Mouse (Mus musculus) heart, postnatal 0 days (tissue): ENCODE data around the gene Syt6. TPM values are rescaled to one million over a fixed set of nuclear protein-coding genes. Genes with fewer than 3 reads are reported as not detected.

Experiments
- ATAC-seq: fragments of 200-750 bp; cut with Nextera tagmentation; 2 replicates; pipeline ENCODE4 v1.8.0; 2017; ENCODE audit warnings: low read depth, moderate number of reproducible peaks, moderate library complexity; ENCODE audit not compliant: insufficient read depth
- DNase-seq: peaks from one replicate; pipeline ENCODE4 v3.0.0-alpha.2; 2016; ENCODE audit warnings: low spot score
- H3K27ac ChIP-seq: fragments of 300-500 bp; sonication (generic); 2 replicates; pipeline ENCODE4 v1.5.1; 2014; ENCODE audit warnings: low read depth, mild to moderate bottlenecking
- H3K27me3 ChIP-seq: fragments of 300-500 bp; sonication (generic); 2 replicates; pipeline ENCODE4 v1.6.1; 2014; ENCODE audit warnings: low read length, mixed read lengths; ENCODE audit not compliant: control insufficient read depth, insufficient read depth
- H3K36me3 ChIP-seq: fragments of 300-500 bp; sonication (generic); replicated peaks from 2 replicates; pipeline ENCODE4 v1.6.1; 2014; ENCODE audit warnings: low read length, mixed read lengths; ENCODE audit not compliant: control insufficient read depth, insufficient read depth
- H3K4me1 ChIP-seq: fragments of 300-500 bp; sonication (generic); 2 replicates; pipeline ENCODE4 v1.6.1; 2014; ENCODE audit warnings: antibody characterized with exemption; ENCODE audit not compliant: control insufficient read depth, insufficient read depth
- H3K4me2 ChIP-seq: fragments of 300-500 bp; sonication (generic); 2 replicates; pipeline ENCODE4 v1.6.1; 2014; ENCODE audit warnings: low read depth, mild to moderate bottlenecking, low read length, moderate library complexity
- H3K4me3 ChIP-seq: fragments of 300-500 bp; sonication (generic); 2 replicates; pipeline ENCODE4 v1.5.1; 2014; ENCODE audit warnings: low read depth, low read length
- H3K9ac ChIP-seq: fragments of 300-500 bp; sonication (generic); replicated peaks from 2 replicates; pipeline ENCODE4 v1.6.1; 2014; ENCODE audit warnings: low read depth, low read length, mixed read lengths
- H3K9me3 ChIP-seq: fragments of 300-500 bp; sonication (generic); replicated peaks from 2 replicates; pipeline ENCODE4 v1.6.1; 2016; ENCODE audit warnings: low read length; ENCODE audit not compliant: control insufficient read depth
- CTCF ChIP-seq: IDR thresholded peaks from 2 replicates; pipeline ENCODE4 v1.5.1; 2016; ENCODE audit warnings: antibody characterized with exemption, control low read depth, low read depth
- EP300 ChIP-seq: IDR thresholded peaks from 2 replicates; pipeline ENCODE4 v1.6.1; 2016; ENCODE audit warnings: antibody characterized with exemption, low read depth
- WGBS: fragments of 180-500 bp; shearing (Covaris S2); extraction: QIAGEN DNeasy Blood & Tissue Kit; methylation state at CpG from one replicate; pipeline ENCODE4 v1.1.7; 2014; 5-methylcytosine and 5-hydroxymethylcytosine counted together
- polyA plus RNA-seq: library from polyadenylated mRNA; unstranded; fragments of >200 nt; fragmentation: Nextera tagmentation; extraction: Ambion mirVana; gene quantifications from 2 replicates; pipeline ENCODE4 v1.2.1, GENCODE M21; 2015
- total RNA-seq: library from RNA; depleted of rRNA; stranded (reverse); fragments of >200 nt; gene quantifications from 2 replicates; pipeline ENCODE4 v1.2.3, GENCODE M21; 2014; ENCODE audit warnings: low replicate concordance

Syt6 gene
- total and polyA plus RNA-seq, 2 experiments from 2014 or later = not detected

- ATAC-seq = no peak
- Histone ChIP-seq H3K4me2 (no peak overlapping the region), H3K27ac (no peak overlapping the region), H3K4me3 (no peak overlapping the region), H3K27me3 (no peaks in the 10 kb centered on the region), H3K9ac (no peak overlapping the region), H3K4me1 (0 out of 2 replicates have a peak, but pooled peaks cover 4% of the 10 kb centered on the region), H3K36me3 (no peaks in the 10 kb centered on the region), H3K9me3 (no peaks in the 10 kb centered on the region)
- 85% methylated on average over 6 of the region's 6 CpGs for WGBS
- TF ChIP-seq CTCF (no peak), EP300 (no peak)
- DNase-seq = no peak
Measured at GRCm38 (mm10) chr3:103649716-103650115, 74.7 kb downstream of the Syt6 start.

GRCm38 (mm10) chr3:103650406-103650805 lies 75.4 kb downstream of the Syt6 start:
- Histone ChIP-seq H3K36me3 (no peaks in the 10 kb centered on the region), H3K9me3 (no peaks in the 10 kb centered on the region), H3K4me2 (no peak overlapping the region), H3K4me3 (no peak overlapping the region), H3K27me3 (no peaks in the 10 kb centered on the region), H3K27ac (no peak overlapping the region), H3K4me1 (0 out of 2 replicates have a peak, but pooled peaks cover 4% of the 10 kb centered on the region), H3K9ac (no peak overlapping the region)
- TF ChIP-seq EP300 = no peak
- TF ChIP-seq CTCF = no peak
- ATAC-seq = no peak
- no peak for DNase-seq
- WGBS = 54% methylated on average over 1 of the region's 1 CpGs

GRCm38 (mm10) chr3:103660012-103660411 lies 85.0 kb downstream of the Syt6 start:
- no peaks in the 10 kb centered on the region for H3K27me3 ChIP-seq
- no peaks in the 10 kb centered on the region for H3K36me3 ChIP-seq
- no peaks in the 10 kb centered on the region for H3K9me3 ChIP-seq
- no peak for DNase-seq
- 0 out of 2 replicates have a peak, but pooled peaks cover 3% of the 10 kb centered on the region for H3K4me1 ChIP-seq
- no peak overlapping the region for H3K4me3 ChIP-seq
- no peak for TF ChIP-seq CTCF
- TF ChIP-seq EP300 = no peak
- no peak overlapping the region for H3K4me2 ChIP-seq
- ATAC-seq = no peak
- no peak overlapping the region for H3K9ac ChIP-seq
- no peak overlapping the region for H3K27ac ChIP-seq
- 5% methylated on average over 2 of the region's 2 CpGs for WGBS

- Histone ChIP-seq H3K36me3 (no peaks in the 10 kb centered on the region), H3K27me3 (no peaks in the 10 kb centered on the region), H3K9me3 (no peaks in the 10 kb centered on the region), H3K4me3 (no peak overlapping the region), H3K27ac (no peak overlapping the region), H3K4me1 (0 out of 2 replicates have a peak, but pooled peaks cover 3% of the 10 kb centered on the region), H3K4me2 (no peak overlapping the region), H3K9ac (no peak overlapping the region)
- TF ChIP-seq CTCF (no peak), EP300 (no peak)
- 76% methylated on average over 8 of the region's 8 CpGs for WGBS
- ATAC-seq (no peak), DNase-seq (no peak)
Measured at GRCm38 (mm10) chr3:103661714-103662113, 86.7 kb downstream of the Syt6 start.

- no peak for TF ChIP-seq EP300
- TF ChIP-seq CTCF = no peak
- DNase-seq (no peak), ATAC-seq (no peak)
- H3K27ac ChIP-seq = no peak overlapping the region
- 85% methylated on average over 3 of the region's 3 CpGs for WGBS
- H3K9ac ChIP-seq = no peak overlapping the region
- 0 out of 2 replicates have a peak, but pooled peaks cover 3% of the 10 kb centered on the region for H3K4me1 ChIP-seq
- H3K4me3 ChIP-seq = no peak overlapping the region
- H3K27me3 ChIP-seq = no peaks in the 10 kb centered on the region
- H3K4me2 ChIP-seq = no peak overlapping the region
- H3K36me3 ChIP-seq = no peaks in the 10 kb centered on the region
- no peaks in the 10 kb centered on the region for H3K9me3 ChIP-seq
Measured at GRCm38 (mm10) chr3:103663385-103663784, 88.4 kb downstream of the Syt6 start.

- Histone ChIP-seq H3K9me3 (no peaks in the 10 kb centered on the region), H3K36me3 (no peaks in the 10 kb centered on the region), H3K4me3 (no peak overlapping the region), H3K9ac (no peak overlapping the region), H3K27ac (no peak overlapping the region), H3K4me1 (no peaks in the 10 kb centered on the region), H3K27me3 (no peaks in the 10 kb centered on the region), H3K4me2 (no peak overlapping the region)
- TF ChIP-seq EP300 = no peak
- no peak for TF ChIP-seq CTCF
- 74% methylated on average over 4 of the region's 4 CpGs for WGBS
- no peak for DNase-seq
- ATAC-seq = no peak
Measured at GRCm38 (mm10) chr3:103672113-103672512, 97.1 kb downstream of the Syt6 start.
